Mouse (Mus musculus) liver, embryonic 11.5 days (tissue): ENCODE results near the gene Rorc. TPM values are rescaled to one million over a fixed set of nuclear protein-coding genes. Genes with fewer than 3 reads are reported as not detected.

ENCODE experiments used
- ATAC-seq: fragments of 200-750 bp; cut with Nextera tagmentation; replicated peaks from 2 replicates; pipeline ENCODE4 v1.8.0; 2017; ENCODE audit warnings: moderate number of reproducible peaks, mild to moderate bottlenecking, moderate TSS enrichment, moderate library complexity; ENCODE audit not compliant: low FRiP score
- DNase-seq: peaks from one replicate; pipeline ENCODE4 v3.0.0-alpha.2; 2017; ENCODE audit warnings: low spot score
- H3K27ac ChIP-seq: fragments of 300-500 bp; sonication (generic); 2 replicates; pipeline ENCODE4 v1.5.1; 2014; ENCODE audit warnings: mild to moderate bottlenecking, low read depth, low read length, control low read depth
- H3K27me3 ChIP-seq: fragments of 300-500 bp; sonication (generic); replicated peaks from 2 replicates; pipeline ENCODE4 v1.6.1; 2014; ENCODE audit warnings: low read length, mixed read lengths; ENCODE audit not compliant: control insufficient read depth, insufficient read depth
- H3K36me3 ChIP-seq: fragments of 300-500 bp; sonication (generic); 2 replicates; pipeline ENCODE4 v1.6.1; 2014; ENCODE audit warnings: mild to moderate bottlenecking, low read length, moderate library complexity, mixed read lengths; ENCODE audit not compliant: control insufficient read depth, insufficient read depth
- H3K4me1 ChIP-seq: fragments of 300-500 bp; sonication (generic); replicated peaks from 2 replicates; pipeline ENCODE4 v1.6.1; 2014; ENCODE audit warnings: low read length, mixed read lengths; ENCODE audit not compliant: control insufficient read depth, insufficient read depth
- H3K4me2 ChIP-seq: fragments of 300-500 bp; sonication (generic); 2 replicates; pipeline ENCODE4 v1.6.1; 2014; ENCODE audit warnings: mild to moderate bottlenecking, control low read depth, moderate library complexity
- H3K4me3 ChIP-seq: fragments of 300-500 bp; sonication (generic); 2 replicates; pipeline ENCODE4 v1.5.1; 2014; ENCODE audit warnings: low read depth, low read length, control low read depth
- H3K9ac ChIP-seq: fragments of 300-500 bp; sonication (generic); 2 replicates; pipeline ENCODE4 v1.6.1; 2014; ENCODE audit warnings: low read depth, low read length, control low read depth
- H3K9me3 ChIP-seq: fragments of 300-500 bp; sonication (generic); 2 replicates; pipeline ENCODE4 v1.6.1; 2016; ENCODE audit warnings: low read length, inconsistent platforms, mixed read lengths; ENCODE audit not compliant: control insufficient read depth
- WGBS: fragments of 180-500 bp; shearing (Covaris S2); extraction: QIAGEN DNeasy Blood & Tissue Kit; methylation state at CpG from one replicate; pipeline ENCODE4 v1.1.7; 2014; 5-methylcytosine and 5-hydroxymethylcytosine counted together
- polyA plus RNA-seq: library from polyadenylated mRNA; unstranded; fragments of >200 nt; fragmentation: Nextera tagmentation; extraction: Ambion mirVana; gene quantifications from 2 replicates; pipeline ENCODE4 v1.2.1, GENCODE M21; 2014

The Rorc gene
- polyA plus RNA-seq, 1 experiment from 2014 or later = 1.0 TPM

DNA sequence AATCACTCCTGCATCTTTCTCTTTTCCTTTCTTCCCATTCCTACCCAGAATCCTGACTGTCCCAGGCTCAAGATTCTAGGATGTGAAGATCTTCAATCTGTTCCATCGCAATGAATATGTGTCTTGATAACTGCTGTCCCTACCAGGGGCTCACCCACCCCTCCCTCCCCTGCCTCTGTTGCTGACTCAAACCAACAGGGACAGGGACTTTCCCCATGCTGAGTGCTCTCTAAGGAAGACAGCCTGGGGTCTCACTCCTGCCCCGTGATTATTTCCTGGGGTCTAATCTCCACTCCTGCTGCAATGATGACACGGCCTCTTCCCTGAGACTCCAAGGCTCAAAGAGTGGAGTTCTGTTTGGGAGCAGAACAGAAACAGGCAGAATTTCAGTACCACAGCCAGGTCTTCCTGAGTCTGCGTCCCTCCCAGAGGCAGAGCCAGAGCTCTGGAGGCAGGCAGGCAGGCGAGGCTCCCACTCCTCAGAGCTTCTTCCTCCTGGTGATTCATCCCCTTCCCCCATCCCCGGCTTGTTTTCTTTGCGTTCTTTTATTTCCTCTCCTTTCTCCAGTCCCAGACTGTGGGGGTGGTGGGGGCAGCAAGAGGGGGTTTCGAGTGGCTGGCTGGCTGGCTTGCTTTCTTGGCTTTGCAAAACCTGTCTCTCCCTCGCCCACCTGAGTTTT is 7.4 kb downstream of the Rorc start:
- DNase-seq (no peak), ATAC-seq (no peak)
- H3K27ac ChIP-seq = no peak overlapping the region
- no peaks in the 10 kb centered on the region for H3K9me3 ChIP-seq
- no peaks in the 10 kb centered on the region for H3K4me1 ChIP-seq
- H3K36me3 ChIP-seq = no peaks in the 10 kb centered on the region
- H3K4me2 ChIP-seq = no peak overlapping the region
- no peak overlapping the region for H3K4me3 ChIP-seq
- no peak overlapping the region for H3K9ac ChIP-seq
- WGBS = 25% methylated on average over 9 of the region's 9 CpGs
- peaks cover under 1% of the 10 kb centered on the region; the same call in 1 of the 2 replicates for H3K27me3 ChIP-seq

- no peak overlapping the region for H3K4me3 ChIP-seq
- no peaks in the 10 kb centered on the region for H3K36me3 ChIP-seq
- no peak overlapping the region for H3K27ac ChIP-seq
- DNase-seq = no peak
- WGBS = 41% methylated on average over 5 of the region's 5 CpGs
- no peak for ATAC-seq
- no peaks in the 10 kb centered on the region for H3K4me1 ChIP-seq
- no peak overlapping the region for H3K9ac ChIP-seq
- H3K9me3 ChIP-seq = no peaks in the 10 kb centered on the region
- H3K4me2 ChIP-seq = no peak overlapping the region
- H3K27me3 ChIP-seq = no peaks in the 10 kb centered on the region
Observed at GRCm38 (mm10) chr3:94382308-94382707, 9.7 kb downstream of the Rorc start.

GRCm38 (mm10) chr3:94383476-94383875 is 10.9 kb downstream of the Rorc start:
- H3K4me1 ChIP-seq = no peaks in the 10 kb centered on the region
- H3K4me3 ChIP-seq = no peak overlapping the region
- H3K9ac ChIP-seq = no peak overlapping the region
- DNase-seq (no peak), ATAC-seq (no peak)
- 49% methylated on average over 3 of the region's 3 CpGs for WGBS
- H3K36me3 ChIP-seq = no peaks in the 10 kb centered on the region
- H3K27ac ChIP-seq = no peak overlapping the region
- no peaks in the 10 kb centered on the region for H3K27me3 ChIP-seq
- no peaks in the 10 kb centered on the region for H3K9me3 ChIP-seq
- H3K4me2 ChIP-seq = no peak overlapping the region

GRCm38 (mm10) chr3:94386671-94387070 is 14.1 kb downstream of the Rorc start:
- Histone ChIP-seq H3K27me3 (no peaks in the 10 kb centered on the region), H3K27ac (no peak overlapping the region), H3K4me3 (no peak overlapping the region), H3K4me2 (no peak overlapping the region), H3K9me3 (no peaks in the 10 kb centered on the region), H3K4me1 (no peaks in the 10 kb centered on the region), H3K9ac (no peak overlapping the region), H3K36me3 (no peaks in the 10 kb centered on the region)
- WGBS = 56% methylated on average over 4 of the region's 4 CpGs
- ATAC-seq = no peak
- no peak for DNase-seq

- H3K4me1 ChIP-seq = no peaks in the 10 kb centered on the region
- 84% methylated on average over 10 of the region's 10 CpGs for WGBS
- H3K9ac ChIP-seq = no peak overlapping the region
- H3K4me2 ChIP-seq = no peak overlapping the region
- H3K27ac ChIP-seq = no peak overlapping the region
- DNase-seq = no peak
- no peaks in the 10 kb centered on the region for H3K36me3 ChIP-seq
- no peaks in the 10 kb centered on the region for H3K9me3 ChIP-seq
- no peaks in the 10 kb centered on the region for H3K27me3 ChIP-seq
- ATAC-seq = no peak
- H3K4me3 ChIP-seq = no peak overlapping the region
Observed at GRCm38 (mm10) chr3:94387391-94387790, 14.8 kb downstream of the Rorc start.

- Histone ChIP-seq H3K36me3 (no peaks in the 10 kb centered on the region), H3K4me1 (no peaks in the 10 kb centered on the region), H3K27me3 (no peaks in the 10 kb centered on the region), H3K4me2 (no peak overlapping the region), H3K4me3 (no peak overlapping the region), H3K9me3 (no peaks in the 10 kb centered on the region), H3K9ac (no peak overlapping the region), H3K27ac (no peak overlapping the region)
- ATAC-seq (no peak), DNase-seq (no peak)
- 50% methylated on average over 5 of the region's 5 CpGs for WGBS
Observed at GRCm38 (mm10) chr3:94388047-94388446, 15.5 kb downstream of the Rorc start.

DNA sequence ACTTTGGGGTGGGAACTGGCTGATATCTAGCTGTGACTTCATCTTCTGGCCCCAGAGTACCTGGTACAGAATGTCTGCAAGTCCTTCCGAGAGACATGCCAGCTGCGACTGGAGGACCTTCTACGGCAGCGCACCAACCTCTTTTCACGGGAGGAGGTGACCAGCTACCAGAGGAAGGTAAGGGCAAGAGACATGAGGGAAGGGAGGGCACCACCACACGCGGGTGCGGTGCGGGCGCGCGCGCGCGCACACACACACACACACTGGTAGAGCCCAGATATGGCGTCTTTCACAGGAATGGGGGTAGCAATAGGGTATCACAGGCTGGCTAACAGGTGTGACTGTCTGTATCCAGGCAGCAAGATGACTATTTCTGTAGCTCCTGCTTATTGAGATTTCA is 16.8 kb downstream of the Rorc start:
- Histone ChIP-seq H3K4me2 (no peak overlapping the region), H3K27ac (no peak overlapping the region), H3K9ac (no peak overlapping the region), H3K4me1 (no peaks in the 10 kb centered on the region), H3K36me3 (no peaks in the 10 kb centered on the region), H3K9me3 (no peaks in the 10 kb centered on the region), H3K27me3 (no peaks in the 10 kb centered on the region), H3K4me3 (no peak overlapping the region)
- no peak for ATAC-seq
- no peak for DNase-seq
- WGBS = 91% methylated on average over 16 of the region's 16 CpGs

DNA sequence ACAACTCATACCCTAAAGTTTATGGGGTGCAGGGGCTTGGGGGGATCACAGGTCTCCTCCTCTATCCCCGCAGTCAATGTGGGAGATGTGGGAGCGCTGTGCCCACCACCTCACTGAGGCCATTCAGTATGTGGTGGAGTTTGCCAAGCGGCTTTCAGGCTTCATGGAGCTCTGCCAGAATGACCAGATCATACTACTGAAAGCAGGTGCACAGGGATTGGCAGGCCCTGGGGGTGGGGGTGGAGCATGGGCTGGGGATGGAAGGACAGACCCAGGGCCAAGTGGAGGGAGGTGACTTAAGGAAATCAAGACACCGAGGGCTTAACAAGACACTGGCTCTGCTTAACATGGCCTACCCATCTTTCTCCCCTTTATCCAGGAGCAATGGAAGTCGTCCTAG is 18.4 kb downstream of the Rorc start:
- no peak overlapping the region for H3K4me3 ChIP-seq
- DNase-seq (no peak), ATAC-seq (no peak)
- H3K4me2 ChIP-seq = no peak overlapping the region
- 70% methylated on average over 5 of the region's 5 CpGs for WGBS
- H3K9me3 ChIP-seq = no peaks in the 10 kb centered on the region
- no peaks in the 10 kb centered on the region for H3K36me3 ChIP-seq
- H3K27ac ChIP-seq = no peak overlapping the region
- H3K4me1 ChIP-seq = no peaks in the 10 kb centered on the region
- no peaks in the 10 kb centered on the region for H3K27me3 ChIP-seq
- no peak overlapping the region for H3K9ac ChIP-seq

DNA sequence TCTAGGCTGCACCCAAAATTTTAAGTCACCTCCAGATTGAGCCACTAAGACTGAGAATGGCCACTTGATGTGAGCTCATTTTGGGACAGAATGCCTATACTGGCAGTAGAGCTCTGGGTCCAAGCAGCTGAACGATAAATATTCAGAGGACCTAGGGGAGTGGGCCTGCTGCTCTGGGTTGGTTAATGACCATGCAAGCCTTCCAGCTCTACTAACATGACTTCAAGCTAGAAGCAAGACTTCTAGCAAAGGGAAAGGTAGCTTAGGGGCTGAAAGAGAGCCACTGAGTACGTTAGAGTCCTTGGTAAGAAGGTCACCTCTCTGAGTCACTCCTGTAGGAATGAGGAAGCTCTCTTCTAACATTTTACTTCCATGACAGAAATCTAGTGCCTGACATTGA is 19.5 kb downstream of the Rorc start:
- Histone ChIP-seq H3K9ac (no peak overlapping the region), H3K4me2 (no peak overlapping the region), H3K9me3 (no peaks in the 10 kb centered on the region), H3K27ac (no peak overlapping the region), H3K36me3 (no peaks in the 10 kb centered on the region), H3K4me3 (no peak overlapping the region), H3K27me3 (peaks cover 2% of the 10 kb centered on the region; the same call in 1 of the 2 replicates), H3K4me1 (no peaks in the 10 kb centered on the region)
- no peak for DNase-seq
- ATAC-seq = no peak
- WGBS = 74% methylated on average over 2 of the region's 2 CpGs
